Mouse (Mus musculus) adrenal gland, adult 8-10 months (tissue): Measurements from ENCODE around the gene Klf16. TPM values are rescaled to one million over a fixed set of nuclear protein-coding genes. Genes with fewer than 3 reads are reported as not detected.
A peak's percentile ranks its signal among the peaks of the same experiment; 100 is the strongest.

Source experiments
- DNase-seq: peaks from one replicate; pipeline ENCODE4 v3.0.0; 2022
- microRNA-seq, 2 experiments: library from miRNA; unstranded; fragments of <30 nt; microRNA quantifications; one replicate each; pipeline ENCODE4 v1.2.0; 2022
- total RNA-seq, 4 experiments: library from RNA; stranded (reverse); gene quantifications; 2 replicates each; pipeline ENCODE4 v1.2.4; 2022

The Klf16 gene
- total RNA-seq, 4 experiments from 2014 or later, result 12.7 to 15.4 (median 14.6) TPM

- peak; percentile 96 for DNase-seq
Measured at GRCm38 (mm10) chr10:80538710-80539394, 38.3 kb downstream of the Klf16 start, which contains the start of gene Atp8b3. Atp8b3 (minus strand) TSS chr10:80539124.

GRCm38 (mm10) chr10:80538180-80538579 lies 38.9 kb downstream of the Klf16 start:
- DNase-seq, result no peak

- no peak for DNase-seq
Measured at GRCm38 (mm10) chr10:80535711-80536110, 41.4 kb downstream of the Klf16 start.

- DNase-seq, result no peak
Measured at GRCm38 (mm10) chr10:80535071-80535470, 42.0 kb downstream of the Klf16 start.

GRCm38 (mm10) chr10:80533704-80534103 lies 43.4 kb downstream of the Klf16 start:
- no peak for DNase-seq

- DNase-seq, result no peak
Measured at GRCm38 (mm10) chr10:80532783-80533182, 44.3 kb downstream of the Klf16 start.

GRCm38 (mm10) chr10:80526172-80526571 lies 50.9 kb downstream of the Klf16 start:
- no peak for DNase-seq

GRCm38 (mm10) chr10:80523299-80523698 lies 53.8 kb downstream of the Klf16 start:
- no peak for DNase-seq

- no peak for DNase-seq
Measured at GRCm38 (mm10) chr10:80519287-80519686, 57.8 kb downstream of the Klf16 start.

Small RNA genes lying within 50 kb of the gene (microRNA-seq; reads per million reads assigned to microRNA genes)
- 0.70 to 1.5 reads per million in 2 experiments for gene Mir6912

Other genes starting within 250 kb of the Klf16 start
- 1 to 10 TPM; 3.5 to 8.2 (median 5.8) TPM for gene Pcsk4, start 247.8 kb downstream of the Klf16 start, total RNA-seq
- gene Reep6, start 247.4 kb downstream of the Klf16 start, total RNA-seq, result 1 to 10 TPM; 5.1 to 6.6 (median 5.9) TPM
- 10 to 100 TPM in 2 of 4 experiments, 1 to 10 TPM in 2; 9.2 to 11.1 (median 10.3) TPM for gene Adamtsl5, start 228.9 kb downstream of the Klf16 start, total RNA-seq
- 1 to 10 TPM in 1 of 4 experiments, under 1 TPM in 3; 0.21 to 1.3 (median 0.41) TPM for gene Plk5, start 220.9 kb downstream of the Klf16 start, total RNA-seq
- 10 to 100 TPM; 17.4 to 21.6 (median 20.8) TPM for gene Mex3d, start 189.7 kb downstream of the Klf16 start, total RNA-seq
- gene Mbd3, start 177.8 kb downstream of the Klf16 start, total RNA-seq, result 100 to 1,000 TPM; 147 to 161 (median 156) TPM
- 100 to 1,000 TPM; 515 to 715 (median 604) TPM for gene Uqcr11, start 170.5 kb downstream of the Klf16 start, total RNA-seq
- gene Tcf3, start 143.7 kb downstream of the Klf16 start, total RNA-seq, result 10 to 100 TPM; 56.7 to 75.7 (median 66.8) TPM
- gene Onecut3, start 82.5 kb downstream of the Klf16 start, total RNA-seq, result not detected
- gene Atp8b3, start 38.2 kb downstream of the Klf16 start, total RNA-seq, result 1 to 10 TPM; 1.2 to 3.0 (median 1.9) TPM
- gene Rexo1, start 15.8 kb downstream of the Klf16 start, total RNA-seq, result 10 to 100 TPM; 54.2 to 60.1 (median 57.0) TPM
- 100 to 1,000 TPM in 1 of 4 experiments, 10 to 100 TPM in 3; 97.0 to 101 (median 97.8) TPM for gene Abhd17a, start 13.0 kb upstream of the Klf16 start, total RNA-seq
- gene Scamp4, start 25.6 kb upstream of the Klf16 start, total RNA-seq, result 10 to 100 TPM; 58.7 to 79.9 (median 70.3) TPM
- gene Adat3, start 25.6 kb upstream of the Klf16 start, total RNA-seq, result 1 to 10 TPM; 1.8 to 4.7 (median 2.9) TPM
- 1 to 10 TPM; 1.0 to 4.8 (median 3.5) TPM for gene Gm49322, start 28.7 kb upstream of the Klf16 start, total RNA-seq
- gene Csnk1g2, start 45.5 kb upstream of the Klf16 start, total RNA-seq, result 100 to 1,000 TPM; 157 to 173 (median 165) TPM
- gene Btbd2, start 79.8 kb upstream of the Klf16 start, total RNA-seq, result 10 to 100 TPM; 63.4 to 94.6 (median 79.1) TPM
- gene Mknk2, start 100.8 kb upstream of the Klf16 start, total RNA-seq, result 100 to 1,000 TPM; 106 to 157 (median 123) TPM
- 10 to 100 TPM; 16.2 to 33.5 (median 25.7) TPM for gene Mob3a, start 124.7 kb upstream of the Klf16 start, total RNA-seq
- gene Izumo4, start 124.9 kb upstream of the Klf16 start, total RNA-seq, result 10 to 100 TPM; 19.3 to 46.2 (median 33.3) TPM
- 100 to 1,000 TPM in 2 of 4 experiments, 10 to 100 TPM in 2; 91.8 to 136 (median 113) TPM for gene Ap3d1, start 164.9 kb upstream of the Klf16 start, total RNA-seq
- gene Dot1l, start 177.9 kb upstream of the Klf16 start, total RNA-seq, result 10 to 100 TPM; 35.0 to 78.6 (median 57.4) TPM
- gene Sf3a2, start 220.9 kb upstream of the Klf16 start, total RNA-seq, result 10 to 100 TPM; 52.0 to 78.6 (median 55.5) TPM
- gene Plekhj1, start 221.3 kb upstream of the Klf16 start, total RNA-seq, result 100 to 1,000 TPM in 3 of 4 experiments, 10 to 100 TPM in 1; 92.4 to 130 (median 107) TPM
- gene Amh, start 227.9 kb upstream of the Klf16 start, total RNA-seq, result 1 to 10 TPM in 1 of 4 experiments, under 1 TPM in 3; 0.20 to 1.3 (median 0.68) TPM
- gene Jsrp1, start 236.2 kb upstream of the Klf16 start, total RNA-seq, result 10 to 100 TPM in 2 of 4 experiments, 1 to 10 TPM in 2; 5.7 to 23.4 (median 12.4) TPM
- 1,000 to 10,000 TPM in 1 of 4 experiments, 100 to 1,000 TPM in 3; 825 to 1,012 (median 923) TPM for gene Oaz1, start 249.3 kb upstream of the Klf16 start, total RNA-seq